Mouse (Mus musculus): ENCODE results near the gene Tmem131. TPM values are rescaled to one million over a fixed set of nuclear protein-coding genes. Genes with fewer than 3 reads are reported as not detected.

The Tmem131 gene
- polyA plus RNA-seq, 1 experiment from 2014 or later: 19.9 TPM

Other genes starting within 250 kb of the Tmem131 start
- 0.25 TPM in 1 of 2 replicates, not detected in the other for gene 4933424G06Rik, start 233.5 kb downstream of the Tmem131 start, polyA plus RNA-seq (2016; fragmentation: Nextera tagmentation; extraction: Ambion mirVana)
- 110 and 117 TPM in 2 replicates for gene Actr1b, start 229.2 kb downstream of the Tmem131 start, polyA plus RNA-seq (2016; fragmentation: Nextera tagmentation; extraction: Ambion mirVana)
- gene Zap70, start 181.9 kb downstream of the Tmem131 start, polyA plus RNA-seq (2016; fragmentation: Nextera tagmentation; extraction: Ambion mirVana): 0.51 and 0.65 TPM in 2 replicates
- gene Vwa3b, start 82.9 kb upstream of the Tmem131 start, polyA plus RNA-seq (2016; fragmentation: Nextera tagmentation; extraction: Ambion mirVana): 0.59 and 1.8 TPM in 2 replicates

Measured in embryonic facial prominence, embryonic 12.5 days (tissue).